Mouse (Mus musculus) mouse trophoblast stem cell (cell line): Measurements from ENCODE around the gene Efna4.

Source experiments
- in situ Hi-C, 2 experiments: fragments of 300-500 bp; cut with MseI, MboI; formaldehyde crosslinking; loops; 2 replicates in 1 of 2; 3 replicates in 1 of 2; pipeline ENCODE4 v1.15.1; 2025

Efna4 gene

DNA sequence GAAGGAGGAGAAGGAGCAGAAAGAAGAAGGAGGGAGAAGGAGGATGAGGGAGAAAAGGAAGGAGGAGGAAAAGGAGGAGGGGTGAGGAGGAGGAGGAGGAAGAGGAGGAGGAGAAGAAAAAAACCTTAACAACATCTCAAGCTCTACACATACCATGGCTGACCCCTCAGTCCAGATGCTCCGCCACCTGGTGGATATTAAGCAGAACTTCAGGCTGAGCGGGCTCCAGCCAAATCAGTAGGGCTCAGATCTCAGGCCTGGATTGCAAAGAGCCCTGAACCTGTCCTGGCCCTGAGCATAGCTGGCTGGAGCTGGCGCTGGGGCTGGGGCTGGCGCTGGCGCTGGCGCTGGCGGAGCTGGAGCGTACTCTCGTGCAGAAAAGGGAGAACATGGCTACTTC is 29.7 kb downstream of the Efna4 start:
- in situ Hi-C loops = no loop called here

GRCm38 (mm10) chr3:89305551-89306325 is 32.1 kb downstream of the Efna4 start:
- in situ Hi-C loops = no loop called here

GRCm38 (mm10) chr3:89305105-89305504 is 32.7 kb downstream of the Efna4 start:
- in situ Hi-C loops = no loop called here

DNA sequence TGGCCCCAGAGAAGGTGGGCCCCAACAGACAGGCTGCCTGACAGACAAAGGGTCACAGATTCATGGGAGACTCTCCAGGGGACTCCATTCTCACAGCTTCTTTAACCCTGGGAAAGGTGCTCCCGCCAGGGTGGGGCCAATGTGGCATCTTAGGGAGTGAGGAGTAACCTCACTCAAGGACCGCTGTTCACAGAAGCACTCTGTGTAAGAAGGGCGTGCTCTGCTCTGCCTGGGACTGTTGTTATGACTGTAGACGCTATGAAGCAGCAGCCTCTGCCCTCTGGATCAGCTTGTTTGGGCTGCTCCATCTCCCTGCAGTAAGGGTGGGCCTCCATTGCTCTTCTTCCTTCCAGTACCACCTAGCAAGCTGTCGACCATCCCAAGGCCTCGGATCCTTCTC is 33.4 kb downstream of the Efna4 start:
- in situ Hi-C loops = no loop called here

GRCm38 (mm10) chr3:89300514-89300913 is 37.3 kb downstream of the Efna4 start:
- in situ Hi-C loops = no loop called here

DNA sequence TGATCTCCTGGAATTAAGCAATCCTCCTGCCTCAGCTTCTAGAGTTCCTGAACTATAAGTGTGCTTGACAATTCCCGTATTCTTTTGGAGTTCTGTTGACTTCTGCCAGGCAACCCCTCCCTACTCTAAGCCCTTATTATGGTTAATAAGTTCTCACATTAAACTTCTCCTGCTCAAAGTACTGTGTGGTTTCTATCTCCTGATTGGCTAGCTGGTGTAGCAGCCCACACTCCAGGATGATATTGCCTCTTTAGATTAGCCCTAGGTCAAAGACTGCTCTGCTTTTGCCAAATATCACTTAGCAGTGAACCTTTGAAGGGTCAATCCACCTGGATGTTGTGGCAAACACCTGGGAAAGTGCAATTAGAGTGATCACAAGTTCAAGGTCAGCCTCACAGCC is 37.8 kb downstream of the Efna4 start:
- in situ Hi-C loops = no loop called here

DNA sequence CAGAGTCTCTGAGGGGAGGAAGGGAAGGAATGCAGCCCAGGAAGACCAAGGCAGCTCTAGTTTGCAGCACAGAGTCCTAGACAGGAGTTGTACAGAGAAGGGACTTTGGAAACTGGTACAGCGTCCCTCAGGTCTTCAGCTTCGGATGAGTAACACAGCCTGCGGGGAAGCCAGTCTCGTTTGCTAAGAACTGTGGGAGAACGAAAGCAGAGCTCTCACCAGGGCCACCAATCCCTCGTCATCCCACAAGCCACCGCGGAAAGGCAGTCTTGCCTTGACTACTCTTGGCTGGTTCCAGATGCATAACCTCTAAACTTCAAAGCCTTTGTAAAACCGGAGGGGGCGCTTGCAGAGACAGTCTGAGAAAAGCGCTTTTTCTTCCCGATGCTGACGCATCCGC is 38.3 kb downstream of the Efna4 start:
- in situ Hi-C loops = loop anchor here in 1 of 2 experiments (10.0 kb wide), 1 partner anchor 55 kb away; the partner anchor contains the start of genes Krtcap2 and Trim46

DNA sequence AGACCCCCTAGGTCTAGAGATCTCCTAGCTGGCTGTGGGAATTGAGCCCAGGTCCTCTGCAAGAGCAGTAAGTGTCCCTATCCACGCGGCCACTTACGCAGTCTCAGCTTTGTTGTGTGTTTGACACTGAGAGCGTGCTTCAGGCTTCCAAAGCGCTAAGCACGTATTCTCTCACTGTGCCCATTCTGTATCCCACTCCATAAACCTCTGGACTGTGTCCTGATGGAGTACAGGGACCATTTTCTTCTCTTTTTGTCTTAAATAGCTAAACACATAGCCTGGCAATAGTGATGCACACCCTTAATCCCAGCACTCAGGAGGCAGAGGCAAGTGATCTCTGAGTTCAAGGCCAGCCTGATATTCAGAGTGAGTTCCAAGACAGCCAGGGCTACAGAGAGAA is 38.9 kb downstream of the Efna4 start:
- in situ Hi-C loops = loop anchor here in 1 of 2 experiments (10.0 kb wide), 1 partner anchor 54 kb away; the partner anchor contains the start of genes Krtcap2 and Trim46

DNA sequence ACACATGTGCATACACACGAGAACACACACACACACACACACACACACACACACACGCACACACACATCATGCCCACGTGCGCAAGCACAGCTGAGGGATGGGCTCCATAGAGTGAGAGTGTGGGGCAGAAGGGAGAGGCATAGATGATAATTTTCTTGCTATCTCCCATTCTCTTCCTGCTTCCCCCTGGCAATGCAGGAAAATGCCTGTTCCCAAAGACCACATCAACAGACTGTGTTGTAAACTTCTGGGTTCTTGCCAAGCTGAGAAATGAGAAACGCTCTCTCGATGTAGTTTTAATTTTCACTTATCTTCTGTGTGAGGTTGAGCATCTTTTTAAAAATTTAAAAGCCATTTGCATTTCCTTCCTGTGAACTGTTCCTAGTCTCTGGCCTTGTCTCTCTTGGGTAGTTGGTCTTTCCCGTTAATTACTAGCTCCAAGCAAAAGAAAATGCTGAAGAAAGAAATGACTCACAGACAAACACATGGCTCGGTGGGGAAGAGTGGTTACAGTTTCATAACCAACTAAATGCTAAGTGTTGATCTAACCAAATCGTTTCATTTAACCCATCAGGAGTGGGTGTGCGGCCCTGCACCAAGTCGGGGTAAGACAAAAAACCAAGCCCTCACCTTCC is 40.9 kb downstream of the Efna4 start:
- in situ Hi-C loops = loop anchor here in 1 of 2 experiments (10.0 kb wide), 1 partner anchor 52 kb away; the partner anchor contains the start of genes Krtcap2 and Trim46

DNA sequence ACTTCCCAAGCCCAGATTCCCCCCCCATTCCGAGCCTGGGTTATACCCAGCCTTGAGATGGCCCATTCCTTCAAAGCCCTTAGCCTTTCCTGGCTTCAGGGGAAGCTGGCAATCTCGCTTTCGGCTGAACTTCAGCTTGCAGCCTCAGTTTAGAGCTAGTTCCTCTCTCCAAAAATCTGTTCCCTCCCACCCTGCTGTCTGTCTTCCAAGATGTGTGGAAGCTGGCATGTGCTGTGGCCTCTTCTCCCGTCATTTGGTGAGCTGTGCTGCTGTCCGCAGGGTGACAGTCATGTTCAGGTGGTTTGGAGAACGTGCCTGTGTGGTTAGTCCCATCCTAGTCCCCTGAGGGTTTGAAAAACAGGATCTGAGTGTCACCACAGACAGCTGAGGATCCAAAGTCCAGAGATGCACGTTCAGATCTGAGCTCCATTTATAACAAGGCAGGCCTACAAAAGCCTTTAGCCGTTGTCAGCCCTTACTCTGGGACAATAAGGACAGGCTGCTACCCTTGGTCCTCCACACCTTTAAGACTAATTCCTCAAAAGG is 42.1 kb downstream of the Efna4 start:
- in situ Hi-C loops = loop anchor here in 1 of 2 experiments (10.0 kb wide), 1 partner anchor 51 kb away; the partner anchor contains the start of genes Krtcap2 and Trim46

DNA sequence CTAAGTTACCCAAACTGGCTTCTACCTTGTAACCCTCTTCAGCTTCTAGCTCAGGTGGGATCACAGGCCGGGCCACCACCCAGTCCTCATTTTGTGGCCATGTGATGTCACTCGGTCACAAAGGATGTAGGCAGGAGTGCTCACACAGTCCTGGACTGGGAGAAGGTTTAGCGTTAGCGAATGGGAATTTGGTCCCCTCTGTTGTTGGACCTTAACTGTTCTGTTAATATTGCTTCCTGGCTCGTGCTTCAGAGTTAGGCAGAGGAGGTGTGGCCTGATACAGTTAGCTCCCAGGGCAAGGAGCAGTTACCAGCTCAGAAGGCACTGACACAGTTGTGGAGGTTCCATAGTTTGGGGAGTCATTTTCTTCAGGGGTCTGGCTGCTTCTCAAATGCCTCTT is 43.6 kb downstream of the Efna4 start:
- in situ Hi-C loops = loop anchor here (5.0 to 10.0 kb wide), 2 partner anchors 42 to 49 kb away; partner anchors contain the start of genes Krtcap2 (in 1 of the 2) and Trim46 (in 1 of the 2)

DNA sequence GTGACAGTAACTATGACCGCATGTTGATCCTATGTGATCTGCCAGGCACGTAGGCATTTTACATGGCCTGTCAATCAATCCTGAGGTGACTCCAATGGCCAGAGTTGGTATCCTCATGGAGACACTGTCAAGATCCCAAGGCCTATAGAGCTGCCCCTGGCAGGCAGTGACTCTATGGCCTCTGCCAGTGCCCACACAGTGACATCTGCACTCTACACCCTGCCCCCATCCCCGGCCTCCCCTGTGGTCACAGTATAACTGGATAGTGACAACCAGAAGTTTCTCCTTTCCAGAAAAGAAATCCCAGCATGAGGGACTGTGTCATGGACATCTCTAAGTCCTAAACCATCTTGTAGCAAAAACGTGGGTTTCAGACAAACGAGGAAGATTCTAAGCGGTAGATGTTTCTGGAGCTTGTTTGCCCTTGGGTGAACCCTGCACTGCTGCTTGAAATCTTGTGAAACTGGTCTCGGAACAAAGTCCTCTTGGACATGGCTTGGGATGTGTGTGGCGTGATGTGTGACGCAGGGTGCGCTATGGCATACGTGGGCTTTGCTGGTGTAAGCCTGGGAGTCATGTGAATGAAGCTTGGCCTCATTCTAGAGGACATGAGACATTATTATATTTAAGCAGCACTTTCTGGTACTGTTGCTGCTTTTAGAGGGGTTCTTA is 44.4 kb downstream of the Efna4 start:
- in situ Hi-C loops = loop anchor here (5.0 to 10.0 kb wide), 2 partner anchors 41 to 49 kb away; partner anchors contain the start of genes Krtcap2 (in 1 of the 2) and Trim46 (in 1 of the 2)

GRCm38 (mm10) chr3:89292303-89292702 is 45.5 kb downstream of the Efna4 start:
- in situ Hi-C loops = loop anchor here (5.0 to 10.0 kb wide), 2 partner anchors 40 to 48 kb away; partner anchors contain the start of genes Krtcap2 (in 1 of the 2) and Trim46 (in 1 of the 2)

DNA sequence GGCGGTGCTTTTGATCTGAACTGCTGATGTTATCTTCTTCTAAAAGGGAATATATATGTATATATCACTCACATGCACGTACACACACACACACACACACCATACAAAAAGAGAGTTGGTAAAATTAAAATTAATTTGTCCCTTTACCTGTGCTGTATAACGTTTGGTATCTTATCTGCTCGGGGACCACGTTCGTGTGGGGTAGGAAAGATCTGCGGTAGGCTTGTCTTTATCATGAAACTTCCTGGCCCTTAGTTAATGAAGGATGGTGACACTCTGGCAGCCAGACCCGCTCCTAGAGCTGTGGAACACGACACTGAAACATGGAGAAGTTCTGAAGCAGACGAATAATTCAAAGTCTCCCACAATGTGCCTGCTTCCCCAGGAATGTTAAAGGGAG is 46.0 kb downstream of the Efna4 start:
- in situ Hi-C loops = loop anchor here (5.0 to 10.0 kb wide), 2 partner anchors 40 to 47 kb away; partner anchors contain the start of genes Krtcap2 (in 1 of the 2) and Trim46 (in 1 of the 2)

DNA sequence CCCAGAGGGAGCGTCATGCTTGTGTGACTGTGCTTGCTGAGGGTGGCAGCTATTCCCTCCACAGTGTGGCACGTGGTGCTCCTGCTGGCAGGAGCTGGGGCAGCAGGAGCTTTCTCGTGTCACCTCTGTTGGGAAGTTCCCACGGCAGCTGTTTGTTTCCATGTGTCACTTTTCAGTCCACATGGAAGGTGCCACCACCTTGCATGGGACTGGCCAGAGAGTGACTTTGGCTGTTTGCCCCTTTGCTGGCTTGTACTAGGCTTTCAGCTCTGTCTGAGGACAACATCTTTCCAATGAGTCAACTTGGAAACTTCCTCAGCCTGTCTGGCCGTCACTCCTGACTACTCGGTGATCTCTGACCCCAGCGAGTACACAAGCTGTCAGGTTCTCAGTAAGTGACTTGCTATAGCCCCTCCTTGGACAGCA is 49.3 kb downstream of the Efna4 start:
- in situ Hi-C loops = no loop called here

DNA sequence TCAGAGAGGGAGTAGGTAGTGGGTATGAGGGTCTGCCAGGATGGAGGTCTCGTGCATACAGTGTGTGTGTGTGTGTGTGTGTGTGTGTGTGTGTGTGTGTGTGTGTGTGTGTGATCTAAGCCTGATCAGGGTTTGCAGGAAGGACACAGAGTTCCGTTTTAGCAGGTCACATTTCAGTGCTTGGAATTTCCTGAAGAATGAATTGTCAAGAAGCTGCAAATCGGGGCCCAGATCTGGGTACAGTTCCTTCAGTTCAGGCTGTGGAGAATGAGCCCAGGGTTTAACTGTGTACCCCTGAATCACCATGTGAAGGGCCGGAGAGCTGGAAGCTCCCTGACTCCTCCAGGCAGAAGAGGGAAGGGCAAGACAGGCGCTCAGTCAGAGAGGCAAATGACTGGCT is 50.5 kb downstream of the Efna4 start:
- in situ Hi-C loops = no loop called here

DNA sequence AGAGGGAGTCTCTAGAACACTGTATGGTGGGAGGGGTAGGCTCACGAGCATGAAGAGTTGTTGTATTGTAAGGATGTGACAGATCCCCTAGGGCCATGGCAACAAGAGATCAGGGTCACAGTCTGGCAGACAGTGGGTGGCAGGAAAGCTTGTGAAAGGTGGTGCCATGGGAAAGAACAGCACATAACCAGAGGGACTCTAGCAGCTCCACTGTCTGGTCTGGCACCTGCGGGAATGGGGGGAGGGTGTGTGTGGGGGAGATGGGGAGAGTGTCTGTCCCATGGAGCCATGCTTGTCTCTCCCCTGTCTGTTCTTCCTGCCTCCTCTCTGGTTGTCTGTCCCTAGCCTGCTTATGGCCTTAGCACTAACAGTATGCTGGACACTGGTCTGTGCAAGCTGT is 52.3 kb downstream of the Efna4 start:
- in situ Hi-C loops = no loop called here

- in situ Hi-C loops = no loop called here
These were observed 53.6 kb downstream of the Efna4 start for GRCm38 (mm10) chr3:89284261-89284660.
